Mouse (Mus musculus) monocyte, adult 2 months (primary cell): ENCODE results near the gene Olfr483.

Experiments used
- DNase-seq, 2 experiments: peaks; one replicate each; pipeline ENCODE4 v3.0.0; 2022; ENCODE audit warnings: low spot score in 2 of 2, low read depth in 1 of 2

Gene Olfr483

DNA sequence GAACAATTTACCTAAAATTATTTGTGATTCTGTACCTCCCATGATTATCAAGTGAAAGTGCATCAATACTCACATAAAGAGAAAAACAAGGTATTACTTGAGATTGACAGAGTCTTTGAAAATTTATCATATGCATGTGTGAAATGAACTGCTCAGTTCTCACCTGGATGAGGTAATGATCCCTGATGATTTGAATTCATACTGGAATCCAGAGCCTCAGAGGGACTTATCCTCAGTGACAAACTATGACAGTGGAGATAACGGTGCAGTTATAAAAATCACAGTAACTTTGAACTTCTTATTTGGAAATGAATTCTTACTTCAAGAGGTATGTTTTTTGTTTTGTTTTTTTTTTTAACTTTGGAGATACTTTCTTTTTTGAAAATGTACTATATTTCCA lies at the start of gene Olfr483:
Gene Olfr483, plus strand, starts transcription at position 301 of the 400 bp plus-strand sequence.
- no peak for DNase-seq

GRCm38 (mm10) chr7:108067246-108067645 lies 33.4 kb upstream of the Olfr483 start, which contains the start of gene Olfr480:
Gene Olfr480, minus strand, starts transcription at chr7:108067346.
- no peak for DNase-seq

DNA sequence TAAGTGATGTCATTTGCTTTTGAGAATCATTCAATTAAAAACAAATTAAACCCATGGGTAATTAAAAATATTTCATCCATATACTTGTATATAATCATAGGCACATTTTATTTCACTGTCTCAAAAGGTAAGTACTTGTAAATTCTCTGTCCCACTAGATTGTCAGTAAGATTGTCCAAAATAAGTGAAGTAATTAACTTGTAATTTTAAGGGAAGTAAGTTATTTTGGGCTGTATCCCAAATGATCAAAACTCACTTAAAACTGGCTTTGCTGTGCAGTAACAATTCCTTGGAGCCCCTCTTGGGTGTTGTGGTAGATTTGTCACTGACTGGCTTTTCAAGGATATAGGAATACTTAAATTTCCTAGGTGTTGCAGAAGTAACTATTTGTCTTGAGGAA lies 21.1 kb upstream of the Olfr483 start, which contains the start of gene Olfr481:
Gene Olfr481, plus strand, starts transcription at position 301 of the 400 bp plus-strand sequence.
- DNase-seq = no peak

DNA sequence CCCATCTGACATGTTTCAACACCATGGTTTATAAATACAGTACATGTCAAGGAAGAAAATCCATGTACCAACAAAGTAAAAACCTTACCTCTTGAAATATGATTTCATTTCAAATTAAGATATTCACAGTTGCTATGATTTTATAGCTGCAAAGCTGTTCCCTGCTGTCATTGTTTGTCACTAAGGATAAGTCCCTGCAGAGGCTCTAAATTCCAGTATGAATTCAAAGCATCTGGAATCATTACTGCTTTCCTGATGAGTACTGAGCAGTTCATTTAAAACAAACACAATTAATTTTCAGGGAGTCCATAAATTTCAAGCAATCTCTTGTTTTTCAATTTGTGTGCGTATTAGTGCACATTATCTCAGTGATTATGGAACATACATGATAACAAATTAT lies 3.2 kb upstream of the Olfr483 start, which contains the start of gene Olfr482:
Gene Olfr482, minus strand, starts transcription at position 101 of the 400 bp plus-strand sequence.
- no peak for DNase-seq

DNA sequence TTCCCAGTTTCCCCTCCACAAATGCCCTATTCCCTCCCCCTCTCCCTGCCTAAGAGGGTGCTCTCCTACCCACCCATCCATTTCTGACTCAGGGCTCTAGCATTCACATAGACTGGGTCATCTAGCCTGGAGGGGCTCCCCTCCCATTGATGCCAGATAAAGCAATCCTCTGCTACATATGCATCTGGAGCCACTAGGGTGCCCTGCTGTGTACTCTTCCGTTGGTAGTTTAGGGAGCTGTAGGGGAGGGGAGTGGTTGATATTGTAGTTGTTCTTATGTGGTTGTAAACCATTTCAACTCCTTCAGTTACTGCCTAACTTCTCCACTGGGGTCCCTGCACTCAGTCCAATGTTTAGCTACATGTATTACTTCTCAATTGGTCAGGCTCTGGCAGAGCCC lies 20.0 kb downstream of the Olfr483 start:
- DNase-seq = no peak

DNA sequence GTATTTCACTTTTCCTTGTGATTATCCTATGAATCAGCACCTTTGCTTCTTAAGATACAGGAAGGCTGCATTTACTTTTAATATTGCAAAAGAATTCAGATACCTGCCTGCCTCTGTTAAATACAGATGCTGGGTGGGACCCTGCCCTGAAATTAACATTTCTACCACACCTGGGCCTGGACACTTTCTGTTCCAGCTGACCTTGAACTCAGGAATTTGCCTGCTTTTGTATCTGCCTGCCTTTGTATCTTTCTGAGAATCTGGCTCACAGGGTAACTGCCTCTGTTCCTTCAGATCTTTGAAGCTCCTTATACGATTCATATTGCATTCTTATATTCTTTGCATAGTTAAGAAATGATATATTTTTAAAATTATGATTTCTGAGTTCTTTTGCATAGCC lies 20.8 kb downstream of the Olfr483 start:
- no peak for DNase-seq

DNA sequence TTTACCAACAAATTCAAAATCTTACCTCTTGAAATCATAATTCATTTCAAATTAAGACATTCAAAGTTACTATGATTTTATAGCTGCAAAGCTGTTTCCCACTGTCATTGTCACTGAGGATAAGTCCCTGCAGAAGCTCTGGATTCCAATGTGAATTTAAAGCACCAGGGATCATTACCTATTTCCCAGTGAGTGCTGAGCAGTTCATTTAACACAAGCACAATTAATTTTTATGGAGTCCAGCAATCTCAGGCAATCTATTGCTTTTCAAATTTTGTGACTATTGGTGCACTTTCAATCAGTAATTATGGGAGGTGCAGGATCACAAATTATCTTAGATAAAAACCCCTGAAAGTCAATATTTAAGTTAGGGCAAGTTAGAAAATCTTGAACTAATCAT lies 26.7 kb downstream of the Olfr483 start, which contains the start of gene Olfr484:
Gene Olfr484, minus strand, starts transcription at position 101 of the 400 bp plus-strand sequence.
- no peak for DNase-seq
